Mouse (Mus musculus) inflammation-experienced regulatory T-cells, adult 6 months (primary cell): ENCODE results near the gene Mob1a. TPM values are rescaled to one million over a fixed set of nuclear protein-coding genes. Genes with fewer than 3 reads are reported as not detected.

Source experiments
- ATAC-seq: one replicate; pipeline ENCODE4 v1.8.0; 2017
- polyA plus RNA-seq, 3 experiments: library from polyadenylated mRNA; unstranded; fragments of 100-300 nt; shearing (Covaris generic); gene quantifications; one replicate each; pipeline ENCODE4 v1.2.1; 2017

Mob1a gene
- 10 to 100 TPM; 57.7 to 67.7 (median 63.5) TPM for polyA plus RNA-seq

DNA sequence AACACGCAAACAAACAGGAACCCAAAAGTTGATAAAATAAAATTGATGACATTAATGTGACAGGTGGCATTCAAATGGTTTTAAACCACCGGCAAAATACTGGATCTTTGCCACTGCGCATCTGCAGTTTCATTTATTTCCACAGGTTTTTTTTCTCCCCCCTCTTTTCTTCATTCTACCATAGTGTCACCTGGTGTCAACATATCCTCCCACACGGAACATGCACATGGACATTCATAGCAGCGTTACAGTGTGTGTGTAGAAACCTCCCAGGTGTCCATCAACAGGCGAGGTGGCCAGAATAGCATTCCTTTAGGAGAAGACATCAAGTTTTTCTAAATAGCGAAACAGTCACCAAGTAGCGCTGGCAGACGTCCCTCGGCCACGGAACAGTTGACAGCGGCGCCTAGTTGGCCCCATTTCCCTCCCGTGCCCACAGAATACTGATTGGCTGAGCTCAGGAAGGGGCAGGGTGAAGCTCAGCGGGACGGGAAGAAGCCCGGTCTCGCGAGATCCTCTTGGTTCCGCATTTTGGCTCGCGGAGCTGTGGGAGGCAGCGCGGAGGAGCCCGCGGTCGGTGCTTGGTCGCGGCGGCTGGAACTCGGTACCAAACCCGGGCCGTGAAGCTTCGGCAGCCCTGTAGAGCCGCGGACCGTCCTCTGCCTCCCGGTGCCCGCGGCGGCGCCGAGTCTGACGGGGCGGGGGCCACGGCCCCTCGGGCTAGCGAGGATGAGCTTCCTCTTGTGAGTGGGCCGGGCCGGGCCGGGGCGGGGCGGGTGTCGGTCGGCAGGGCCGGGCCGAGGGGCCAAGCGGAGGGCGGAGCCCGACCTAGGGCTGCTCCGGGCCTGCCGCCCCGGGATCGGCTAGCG, at the start of gene Mob1a, which contains the start of gene Mthfd2:
Gene Mob1a, plus strand, starts transcription at position 492 of the 869 bp plus-strand sequence.
Gene Mthfd2, minus strand, starts transcription at position 384 of the 869 bp plus-strand sequence.
- ATAC-seq: peak; percentile 97

DNA sequence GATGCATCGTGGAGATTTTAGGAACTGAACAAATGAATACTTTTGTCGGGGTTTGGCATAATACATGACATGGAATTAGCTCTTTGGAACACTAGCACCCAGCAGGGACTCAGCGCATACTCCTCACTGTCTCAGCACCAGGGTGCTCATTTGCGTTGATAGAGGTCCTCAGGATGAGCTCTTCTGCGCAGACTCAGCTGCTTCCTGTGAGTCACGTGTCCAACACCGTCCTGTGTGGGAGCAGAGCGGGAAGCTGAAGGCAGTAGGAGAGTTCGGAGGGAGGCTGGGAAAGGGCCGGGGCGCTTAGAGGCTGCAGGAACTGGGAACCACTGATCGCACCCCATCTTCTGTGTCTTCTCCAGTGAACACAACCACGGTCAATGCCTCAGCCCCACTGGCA, 48.7 kb upstream of the Mob1a start:
- no peak for ATAC-seq

GRCm38 (mm10) chr6:83278881-83279280, 46.9 kb upstream of the Mob1a start:
- no peak for ATAC-seq

DNA sequence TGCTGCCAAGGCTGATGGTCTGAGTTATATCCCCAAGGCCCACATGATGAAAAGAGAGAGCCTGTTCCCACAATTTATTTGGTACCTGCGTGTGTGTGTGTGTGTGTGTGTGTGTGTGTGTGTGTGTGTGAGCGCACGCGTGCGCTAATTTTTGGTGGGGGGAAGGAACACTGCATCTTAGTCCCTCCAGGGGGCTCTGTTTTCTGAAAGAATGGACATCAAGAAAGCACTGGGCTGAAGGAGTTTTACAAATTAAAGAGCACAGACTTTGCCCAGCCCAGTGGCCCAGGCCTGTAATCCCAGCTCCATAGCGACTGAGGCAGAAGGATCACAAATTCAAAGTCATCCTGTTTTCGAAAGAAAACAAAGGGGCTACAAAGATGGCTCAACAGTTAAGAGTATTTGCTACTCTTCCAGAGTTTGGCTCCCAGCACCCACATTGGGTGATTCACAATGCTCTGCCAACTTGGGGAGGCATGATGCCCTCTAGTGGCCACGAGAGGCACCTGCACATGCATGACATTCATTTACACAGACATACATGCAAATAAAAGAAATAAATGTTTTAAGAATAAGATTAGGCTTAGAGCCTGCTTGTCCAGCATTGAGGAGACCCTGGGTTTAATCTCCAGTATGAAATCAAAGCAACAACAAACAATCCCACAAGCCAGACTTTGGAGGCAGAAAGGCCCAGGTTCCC, 45.4 kb upstream of the Mob1a start:
- ATAC-seq: no peak

- ATAC-seq: no peak
Measured at GRCm38 (mm10) chr6:83300447-83301229, 25.2 kb upstream of the Mob1a start.

DNA sequence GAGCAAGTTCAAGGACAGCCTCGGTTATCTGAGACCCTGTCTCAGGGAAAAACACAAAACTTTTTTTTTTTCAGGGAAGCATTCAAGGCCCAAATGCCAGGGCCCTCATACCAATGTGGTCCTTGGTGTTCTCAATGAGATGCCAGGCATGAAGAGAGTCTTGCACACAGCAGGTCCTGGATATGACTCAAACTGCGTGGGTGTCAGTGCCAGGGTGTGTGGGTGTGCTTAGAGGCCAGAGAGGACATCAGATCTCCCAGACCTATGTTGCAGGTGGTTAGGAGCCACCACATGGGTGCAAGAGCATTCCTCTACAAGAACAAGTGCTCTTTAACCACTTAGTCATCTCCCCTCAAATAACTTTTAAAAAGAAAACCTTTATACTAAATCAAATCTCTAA, 24.5 kb upstream of the Mob1a start:
- ATAC-seq: no peak

- no peak for ATAC-seq
Measured at GRCm38 (mm10) chr6:83302264-83302663, 23.6 kb upstream of the Mob1a start.

- ATAC-seq: no peak
Measured at GRCm38 (mm10) chr6:83309017-83309416, 16.8 kb upstream of the Mob1a start.

- ATAC-seq: no peak
Measured at GRCm38 (mm10) chr6:83311206-83311605, 14.6 kb upstream of the Mob1a start.

GRCm38 (mm10) chr6:83312021-83312420, 13.8 kb upstream of the Mob1a start:
- peak; percentile 22 for ATAC-seq

- ATAC-seq: peak; percentile 75
Measured at GRCm38 (mm10) chr6:83312514-83312913, 13.3 kb upstream of the Mob1a start.

- no peak for ATAC-seq
Measured at GRCm38 (mm10) chr6:83315293-83315692, 10.5 kb upstream of the Mob1a start.

- no peak for ATAC-seq
Measured at GRCm38 (mm10) chr6:83316022-83316421, 9.8 kb upstream of the Mob1a start.

- ATAC-seq: peak; percentile 86
Measured at GRCm38 (mm10) chr6:83317108-83317741, 8.6 kb upstream of the Mob1a start.

- ATAC-seq: no peak
Measured at GRCm38 (mm10) chr6:83321927-83322326, 3.9 kb upstream of the Mob1a start.

GRCm38 (mm10) chr6:83322794-83323193, 3.0 kb upstream of the Mob1a start:
- ATAC-seq: no peak

DNA sequence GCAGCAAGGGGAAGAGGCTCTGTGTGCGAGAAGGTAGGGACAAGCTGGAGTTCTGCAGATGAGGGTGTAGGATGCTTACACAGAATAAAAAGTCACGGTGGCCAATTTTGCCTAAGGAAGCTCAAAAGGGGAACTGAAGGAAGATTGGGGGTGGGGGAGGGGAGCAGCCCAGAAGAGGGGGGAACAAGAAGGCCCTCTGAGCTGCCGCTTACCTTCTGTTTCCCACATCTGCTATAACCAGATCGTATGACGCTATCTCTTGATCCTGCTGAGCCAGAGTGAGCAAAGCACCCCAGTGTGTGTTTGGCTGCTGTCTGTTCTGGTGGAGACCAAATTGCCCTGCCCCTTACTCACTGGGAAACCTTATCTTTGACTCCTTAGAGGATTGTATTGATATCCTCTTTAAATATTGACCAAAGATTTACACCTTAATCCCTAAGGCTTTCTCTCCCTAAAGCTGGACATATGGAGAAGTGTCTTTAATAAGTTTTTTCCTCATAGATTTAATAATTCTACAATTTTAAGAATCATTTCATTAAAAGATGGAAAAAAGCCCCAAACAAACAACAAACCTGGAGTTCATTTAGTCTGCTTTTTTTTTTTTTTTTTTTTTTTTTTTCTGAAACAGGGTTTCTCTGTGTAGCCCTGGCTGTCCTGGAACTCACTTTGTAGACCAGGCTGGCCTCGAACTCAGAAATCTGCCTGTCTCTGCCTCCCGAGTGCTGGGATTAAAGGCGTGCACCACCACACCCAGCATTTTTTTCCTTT, 2.0 kb upstream of the Mob1a start:
- no peak for ATAC-seq

DNA sequence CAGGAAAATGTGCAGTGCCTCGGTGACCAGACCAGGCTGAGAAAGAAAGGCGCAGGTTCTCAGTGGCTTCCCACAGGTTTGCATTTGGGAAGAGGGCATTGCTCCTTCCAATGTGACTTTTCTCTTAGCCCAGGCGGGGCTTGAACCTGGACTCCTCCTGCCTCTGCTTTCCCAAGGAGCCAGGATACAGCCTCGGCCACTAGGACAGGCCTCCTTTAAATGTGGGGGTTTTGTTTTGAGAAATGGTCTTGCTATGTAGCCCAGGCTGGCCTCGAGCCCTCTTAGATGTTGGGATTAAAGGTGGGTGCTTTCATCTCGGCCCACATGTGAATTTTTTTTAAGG, 549 bp downstream of the Mob1a start:
- no peak for ATAC-seq

DNA sequence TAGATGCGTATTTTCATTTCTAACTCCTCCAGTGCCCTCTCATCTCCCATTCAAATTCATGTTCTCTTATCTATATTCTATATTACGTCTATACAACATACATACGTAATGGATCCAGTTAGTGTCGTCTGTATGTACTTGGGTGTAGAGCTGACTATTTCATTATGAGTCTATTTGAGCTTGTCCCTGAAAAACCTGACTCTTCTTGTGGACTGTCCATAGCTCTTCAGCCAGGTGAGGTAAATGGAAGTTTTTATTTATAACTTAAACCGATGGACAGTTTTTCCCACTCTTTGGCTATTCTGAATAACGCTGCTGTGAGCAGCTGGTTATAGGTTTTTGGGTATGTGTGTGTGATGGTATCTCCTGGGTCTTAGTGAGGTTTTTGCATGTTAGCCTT, 945 bp downstream of the Mob1a start:
- no peak for ATAC-seq

DNA sequence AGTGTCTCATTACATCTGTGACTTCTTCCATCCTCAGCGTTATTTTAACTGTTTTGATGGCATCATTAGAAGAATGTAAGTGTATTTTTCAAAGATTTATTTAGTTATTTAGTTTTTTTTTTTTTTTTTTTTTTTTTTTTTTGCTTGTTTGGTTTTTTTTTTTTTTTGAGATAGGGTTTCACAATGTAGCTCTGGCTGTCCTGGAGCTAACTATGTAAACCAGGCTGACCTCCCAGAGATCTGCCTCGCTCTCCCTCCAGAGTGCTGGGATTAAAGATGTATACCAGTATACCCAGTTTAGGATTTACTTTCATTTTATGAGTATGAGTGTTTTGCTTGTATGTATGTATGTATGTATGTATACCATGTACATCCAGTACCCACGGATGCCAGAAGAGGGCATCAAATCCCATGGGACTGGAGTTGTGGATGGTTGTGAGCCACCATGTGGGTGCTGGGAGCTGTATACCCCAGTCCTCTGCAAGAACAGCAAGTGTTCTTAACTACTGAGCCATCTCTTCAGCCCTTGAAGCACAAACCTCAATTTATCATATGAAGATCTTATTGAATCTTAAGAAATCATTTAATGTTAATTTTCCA, 1.9 kb downstream of the Mob1a start:
- ATAC-seq: no peak

DNA sequence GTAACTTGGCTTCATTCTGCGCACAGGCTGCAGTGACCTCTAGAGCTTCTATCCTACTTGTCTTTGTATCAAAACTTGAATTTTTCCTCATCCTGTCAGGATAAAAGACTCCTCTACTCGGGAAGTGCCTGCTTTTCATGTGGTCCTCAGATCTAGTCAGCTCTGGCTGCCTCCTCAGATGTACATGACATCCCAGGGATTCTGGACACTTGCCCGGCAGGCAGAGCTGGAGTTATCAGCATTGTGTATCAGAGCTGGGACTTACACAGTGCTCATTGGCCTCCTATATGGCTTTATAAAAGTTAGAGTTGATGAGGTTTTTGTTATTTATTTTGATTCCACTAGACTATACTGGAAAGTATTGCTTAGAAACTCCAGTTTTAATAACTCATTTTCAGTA, 15.6 kb downstream of the Mob1a start:
- ATAC-seq: no peak
